Mouse (Mus musculus) right cerebral cortex, postnatal 10 days (tissue): Measurements from ENCODE around the gene 4430402I18Rik.
A peak's percentile ranks its signal among the peaks of the same experiment; 100 is the strongest.

ENCODE experiments used
- DNase-seq, 2 experiments: peaks; one replicate each; pipeline ENCODE4 v3.0.0; 2021; ENCODE audit warnings: low spot score in 2 of 2

Gene 4430402I18Rik

DNA sequence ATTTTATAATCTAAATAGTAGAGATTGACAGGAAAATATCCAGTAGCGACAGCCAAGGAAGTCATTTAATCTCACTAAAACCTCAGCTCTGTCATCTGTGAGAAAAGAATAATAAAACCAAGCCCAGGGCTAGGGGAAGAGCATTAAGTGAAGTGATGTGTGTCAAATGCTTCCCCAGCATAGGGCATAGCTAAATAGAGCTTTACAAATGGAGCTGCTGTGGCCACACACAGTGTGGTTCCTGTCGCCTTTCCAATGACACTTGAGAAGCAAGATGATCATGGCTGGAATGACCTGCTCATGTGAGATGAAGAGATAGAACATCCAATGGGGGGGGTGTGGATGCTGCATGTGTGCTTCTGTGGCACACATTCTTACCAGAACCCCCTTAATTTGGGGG is 65.5 kb downstream of the 4430402I18Rik start:
- no peak for DNase-seq

DNA sequence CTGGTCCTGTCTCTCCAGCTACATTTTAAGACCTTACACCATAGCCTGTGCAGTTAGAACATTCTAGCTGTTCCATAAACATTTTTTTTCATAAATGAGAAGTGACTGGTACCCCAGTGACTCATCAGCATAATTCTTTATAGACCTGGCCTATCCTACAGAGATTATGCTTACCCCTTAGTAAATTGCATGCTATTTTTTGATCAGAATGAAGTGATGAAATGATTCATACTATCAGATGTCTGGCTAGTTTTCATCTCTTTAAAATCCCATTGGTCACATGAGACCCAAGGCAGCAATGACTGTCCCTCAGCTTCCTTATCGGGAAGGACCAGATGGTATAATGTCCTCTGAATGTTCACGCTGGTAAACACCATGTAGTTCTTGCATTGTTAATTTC is 66.8 kb downstream of the 4430402I18Rik start:
- no peak for DNase-seq

GRCm38 (mm10) chr19:28897497-28897896 is 70.1 kb downstream of the 4430402I18Rik start:
- DNase-seq, result no peak

DNA sequence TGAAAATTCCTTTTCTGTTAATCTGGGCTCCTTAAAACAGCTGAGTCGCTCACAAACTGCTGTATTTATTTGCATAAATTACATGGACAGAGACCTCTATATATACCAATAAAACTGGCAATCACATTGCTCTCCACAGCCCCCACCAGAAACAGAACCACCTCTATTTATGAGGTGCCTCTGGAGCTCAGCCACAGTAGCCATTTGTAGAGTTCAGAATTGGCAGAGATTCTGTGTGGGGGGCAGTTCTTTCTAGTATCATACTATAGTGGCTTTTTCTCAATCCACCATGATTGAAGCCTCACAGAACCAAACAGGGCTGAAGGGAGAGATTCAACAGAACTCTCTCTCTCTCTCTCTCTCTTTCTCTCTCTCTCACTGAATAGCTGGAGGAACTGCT is 71.0 kb downstream of the 4430402I18Rik start:
- DNase-seq, result peak; percentile 65 to 79

- DNase-seq, result no peak
Measured at GRCm38 (mm10) chr19:28891864-28892263, 75.7 kb downstream of the 4430402I18Rik start.

DNA sequence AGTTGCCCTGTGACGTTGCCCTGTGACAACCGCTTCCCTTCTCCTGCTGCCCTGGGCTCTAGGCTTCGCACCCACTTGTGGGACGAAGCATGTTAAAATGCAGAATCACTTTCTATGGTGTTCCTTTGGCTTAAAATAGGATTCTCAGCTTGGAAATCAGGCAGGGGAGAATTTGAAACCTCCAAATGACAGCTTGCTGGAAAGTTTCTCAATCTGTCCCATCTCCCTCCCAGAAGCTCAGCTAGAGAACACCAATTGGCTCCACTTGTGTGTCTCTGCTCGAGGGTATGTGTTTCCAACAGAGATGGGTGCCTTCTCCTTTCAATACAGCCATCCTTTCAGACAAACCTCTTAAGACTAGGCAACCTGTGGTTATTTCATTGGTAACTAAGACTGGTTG is 76.4 kb downstream of the 4430402I18Rik start:
- peak in 1 of 2 experiments; percentile 42 for DNase-seq

- no peak for DNase-seq
Measured at GRCm38 (mm10) chr19:28889251-28889650, 78.3 kb downstream of the 4430402I18Rik start.

DNA sequence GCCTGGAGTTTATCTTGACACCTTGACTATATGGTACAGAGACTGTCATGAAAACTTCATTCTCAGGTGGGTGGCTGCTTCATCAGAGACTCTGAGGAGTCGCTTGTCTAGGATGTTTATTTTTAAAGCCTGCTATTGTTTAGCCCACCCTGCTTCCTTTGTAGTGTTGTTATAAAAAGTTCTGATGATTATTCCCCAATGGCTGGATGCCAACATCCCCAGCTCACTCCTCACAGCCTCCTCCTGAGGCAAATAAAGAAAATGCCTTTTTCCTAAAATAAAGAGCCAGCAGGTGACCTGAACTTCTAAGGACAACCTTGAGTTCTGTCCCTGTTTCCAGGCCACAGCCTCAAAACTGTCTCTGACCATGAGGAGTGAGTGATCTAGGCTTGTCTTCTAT is 79.1 kb downstream of the 4430402I18Rik start:
- DNase-seq, result no peak

DNA sequence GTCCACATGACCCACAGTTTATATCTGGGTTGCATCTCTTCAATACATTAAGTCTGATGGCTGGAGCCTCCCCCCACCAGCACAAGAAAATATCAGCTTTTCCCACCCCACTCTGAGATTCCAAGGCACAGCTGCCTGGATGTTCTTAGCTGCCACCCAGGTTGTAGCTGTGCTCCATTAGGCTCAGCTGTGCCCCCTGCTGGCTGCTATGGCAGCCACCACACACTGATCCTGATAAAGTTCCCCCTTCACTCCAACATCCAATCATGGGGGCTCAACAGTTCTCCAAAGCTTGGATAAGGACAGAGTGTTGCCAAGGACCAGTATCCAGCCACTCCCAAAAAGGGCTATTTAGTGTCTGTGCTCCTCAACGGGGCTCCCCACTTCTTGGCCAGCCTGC is 84.5 kb downstream of the 4430402I18Rik start:
- DNase-seq, result peak in 1 of 2 experiments; percentile 42

DNA sequence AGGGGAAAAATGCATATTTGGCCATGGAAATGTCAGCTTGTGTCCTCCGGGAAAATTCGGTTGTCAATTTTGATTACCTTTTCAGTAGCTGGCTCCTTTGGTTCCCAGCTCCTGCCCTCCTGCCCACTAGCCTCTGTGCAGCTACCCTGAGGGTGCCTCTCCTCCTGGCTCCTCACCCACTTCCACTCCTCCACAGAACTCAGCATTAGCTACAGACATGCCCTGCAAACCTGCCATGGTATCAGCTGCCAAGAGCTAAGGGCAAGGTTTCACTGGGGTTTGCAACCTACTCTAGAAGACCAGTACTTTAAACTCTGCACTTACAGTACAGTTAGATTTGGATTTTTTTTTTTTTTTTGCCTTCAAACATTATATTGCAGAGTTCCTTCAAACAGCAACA is 88.1 kb downstream of the 4430402I18Rik start:
- no peak for DNase-seq

- DNase-seq, result no peak
Measured at GRCm38 (mm10) chr19:28870351-28870750, 97.2 kb downstream of the 4430402I18Rik start.

GRCm38 (mm10) chr19:28869251-28869855 is 98.2 kb downstream of the 4430402I18Rik start:
- no peak for DNase-seq

DNA sequence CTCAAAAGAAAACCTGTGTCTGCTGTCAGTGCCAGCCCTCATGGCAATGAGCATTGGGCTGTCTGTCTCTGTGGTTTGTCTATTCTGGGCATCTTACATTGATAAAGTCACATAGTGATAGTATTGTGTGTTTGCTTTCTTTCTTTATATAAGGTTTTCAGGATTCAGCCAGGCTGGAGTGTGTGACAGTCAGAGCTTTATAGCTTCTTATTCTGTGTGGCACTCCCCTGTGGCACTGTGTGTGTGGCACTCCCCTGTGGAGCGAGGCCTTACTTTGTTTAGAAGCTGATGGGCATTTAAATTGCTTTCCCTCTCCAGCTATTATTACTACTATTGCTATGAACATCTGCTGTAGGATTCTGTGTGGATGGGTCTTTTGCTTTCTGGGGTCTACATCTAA is 102.1 kb downstream of the 4430402I18Rik start:
- DNase-seq, result no peak

GRCm38 (mm10) chr19:28864981-28865380 is 102.6 kb downstream of the 4430402I18Rik start:
- no peak for DNase-seq

DNA sequence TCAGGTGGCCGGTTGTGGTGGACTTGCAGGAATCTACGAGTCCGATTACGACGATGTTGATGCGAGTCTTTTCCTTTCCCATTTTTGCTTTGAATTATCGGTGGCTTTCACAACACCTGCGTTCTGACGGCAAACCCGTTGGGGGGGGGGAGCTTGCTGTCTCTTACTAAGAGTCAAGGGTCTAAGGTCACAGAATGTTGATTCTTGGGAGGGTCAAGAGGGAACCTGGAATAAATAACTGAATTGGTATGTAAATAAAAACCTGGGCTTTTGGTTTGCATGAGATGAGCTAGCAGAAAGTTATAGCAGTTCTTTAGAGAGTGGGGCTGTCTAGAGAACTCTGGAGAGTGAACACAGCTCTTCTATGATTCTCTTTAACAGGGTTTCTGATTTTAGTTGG is 104.0 kb downstream of the 4430402I18Rik start:
- no peak for DNase-seq

- no peak for DNase-seq
Measured at GRCm38 (mm10) chr19:28860246-28860645, 107.4 kb downstream of the 4430402I18Rik start.

DNA sequence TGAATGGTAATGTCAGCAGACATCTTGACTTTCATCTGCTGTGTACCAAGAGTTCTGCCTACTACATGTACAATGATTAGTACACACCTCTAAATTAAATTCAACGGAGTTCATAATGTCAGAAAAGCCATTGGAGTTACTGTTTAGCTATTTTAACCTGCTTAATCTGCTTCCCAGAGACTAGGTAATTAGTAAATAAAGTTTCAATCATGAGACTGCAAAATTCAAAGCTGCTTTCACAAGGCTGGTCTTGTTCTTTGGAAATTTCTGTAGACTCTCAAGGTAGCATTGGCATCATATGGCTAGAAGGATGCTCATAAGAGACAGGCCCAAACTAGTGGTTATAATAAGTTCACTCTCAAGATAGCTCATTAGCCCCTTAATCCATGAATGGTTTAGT is 112.8 kb downstream of the 4430402I18Rik start:
- DNase-seq, result no peak

DNA sequence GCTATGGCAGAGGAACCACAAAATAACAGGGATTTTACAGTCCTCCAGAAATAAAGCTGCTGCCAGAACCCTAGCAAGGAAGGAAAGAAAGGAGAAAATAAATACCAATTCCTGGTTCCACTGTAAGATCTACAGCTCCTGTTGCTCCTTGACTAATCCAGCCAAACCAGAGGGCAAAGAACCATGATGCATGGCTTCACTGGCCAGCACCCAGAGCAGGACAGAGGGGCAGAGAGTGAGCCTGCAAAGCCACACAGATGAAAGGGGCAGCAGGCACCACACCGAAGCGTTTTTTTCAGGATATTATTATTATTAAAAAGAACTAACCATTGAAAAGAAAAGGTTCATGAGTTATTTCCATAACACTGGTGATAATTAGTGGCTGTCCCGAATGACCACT is 115.6 kb downstream of the 4430402I18Rik start:
- no peak for DNase-seq

- no peak for DNase-seq
Measured at GRCm38 (mm10) chr19:28850510-28850909, 117.1 kb downstream of the 4430402I18Rik start.

DNA sequence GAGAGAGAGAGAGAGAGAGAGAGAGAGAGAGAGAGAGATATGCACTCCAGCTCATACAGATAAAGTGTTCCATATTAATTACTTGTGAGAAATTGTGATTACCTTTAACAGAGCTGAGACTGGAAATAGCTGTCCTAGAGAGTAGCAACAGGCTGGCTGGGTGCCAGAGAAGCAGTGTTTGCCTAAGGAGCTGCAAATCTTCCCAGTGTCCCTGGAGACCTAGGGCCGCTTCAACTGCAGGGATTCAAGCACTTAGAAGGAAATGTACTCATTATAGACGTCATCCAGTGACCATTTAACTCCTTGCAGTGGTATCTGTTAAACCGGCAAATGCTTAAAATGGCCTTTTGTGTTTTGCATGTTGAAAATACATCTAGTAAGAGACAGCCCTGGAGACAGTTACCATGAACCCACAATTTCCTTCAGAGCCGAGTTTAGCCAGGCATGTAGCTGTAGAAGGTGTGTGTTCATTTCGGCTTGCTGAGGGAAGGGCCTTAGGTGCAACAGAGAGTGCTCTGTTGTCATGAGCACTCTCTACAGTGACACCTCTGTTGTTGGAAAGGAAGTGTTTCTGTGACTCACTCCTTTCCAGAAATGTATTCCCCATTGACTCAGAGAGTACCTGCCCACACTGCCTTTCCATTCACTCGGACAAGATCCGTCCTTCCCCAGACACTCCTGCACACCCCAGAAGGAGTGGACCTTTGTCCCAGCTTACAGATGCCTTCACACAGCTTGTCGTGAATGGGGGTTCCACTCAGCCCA is 122.5 kb downstream of the 4430402I18Rik start:
- DNase-seq, result peak; percentile 55 to 59
